Mouse (Mus musculus) neural tube, embryonic 15.5 days (tissue): Measurements from ENCODE around the gene Anxa5. TPM values are rescaled to one million over a fixed set of nuclear protein-coding genes. Genes with fewer than 3 reads are reported as not detected.

Experiments used
- ATAC-seq: fragments of 200-750 bp; cut with Nextera tagmentation; 2 replicates; pipeline ENCODE4 v1.8.0; 2017; ENCODE audit warnings: mild to moderate bottlenecking, moderate TSS enrichment, moderate library complexity; ENCODE audit not compliant: low FRiP score
- H3K27ac ChIP-seq: fragments of 300-500 bp; sonication (generic); replicated peaks from 2 replicates; pipeline ENCODE4 v1.5.1; 2015; ENCODE audit warnings: mild to moderate bottlenecking, inconsistent platforms
- H3K27me3 ChIP-seq: fragments of 300-500 bp; sonication (generic); replicated peaks from 2 replicates; pipeline ENCODE4 v1.6.1; 2015; ENCODE audit warnings: inconsistent platforms
- H3K36me3 ChIP-seq: fragments of 300-500 bp; sonication (generic); 2 replicates; pipeline ENCODE4 v1.6.1; 2015; ENCODE audit warnings: inconsistent platforms
- H3K4me1 ChIP-seq: fragments of 300-500 bp; sonication (generic); 2 replicates; pipeline ENCODE4 v1.6.1; 2015; ENCODE audit warnings: inconsistent platforms
- H3K4me2 ChIP-seq: fragments of 300-500 bp; sonication (generic); 2 replicates; pipeline ENCODE4 v1.6.1; 2015; ENCODE audit warnings: inconsistent platforms, mild to moderate bottlenecking, moderate library complexity
- H3K4me3 ChIP-seq: fragments of 300-500 bp; sonication (generic); replicated peaks from 2 replicates; pipeline ENCODE4 v1.5.1; 2015; ENCODE audit warnings: mild to moderate bottlenecking, inconsistent platforms
- H3K9ac ChIP-seq: fragments of 300-500 bp; sonication (generic); replicated peaks from 2 replicates; pipeline ENCODE4 v1.6.1; 2015; ENCODE audit warnings: mild to moderate bottlenecking, inconsistent platforms
- H3K9me3 ChIP-seq: fragments of 300-500 bp; sonication (generic); replicated peaks from 2 replicates; pipeline ENCODE4 v1.6.1; 2016; ENCODE audit warnings: inconsistent platforms
- WGBS: fragments of 180-500 bp; shearing (Covaris S2); methylation state at CpG from one replicate; pipeline ENCODE4 v1.1.7; 2015; ENCODE audit warnings: mixed read lengths; 5-methylcytosine and 5-hydroxymethylcytosine counted together
- microRNA-seq: library from miRNA; unstranded; fragments of <30 nt; microRNA quantifications from one replicate; pipeline ENCODE4, GENCODE M21; 2017
- polyA plus RNA-seq: library from polyadenylated mRNA; unstranded; fragments of >200 nt; fragmentation: Nextera tagmentation; extraction: Ambion mirVana; gene quantifications from 2 replicates; pipeline ENCODE4 v1.2.1, GENCODE M21; 2015

Gene Anxa5
- polyA plus RNA-seq, 1 experiment from 2014 or later: 111 TPM

DNA sequence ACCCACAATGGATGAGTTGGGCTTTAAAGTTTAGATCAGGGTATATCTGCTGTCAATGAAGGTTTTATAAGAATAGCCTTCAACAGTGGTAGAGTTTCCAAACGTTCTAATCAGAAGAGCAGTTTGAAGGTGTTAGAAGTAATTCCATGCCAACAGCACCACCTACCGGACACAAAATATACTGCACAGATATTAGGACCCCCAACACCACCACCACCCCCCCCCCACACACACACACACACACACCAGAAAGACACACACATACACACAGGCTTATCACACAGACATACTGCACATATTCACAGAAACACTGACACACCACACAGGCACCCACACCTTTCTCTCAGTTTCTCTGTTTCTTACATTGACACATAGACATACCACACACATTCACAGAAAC lies 33.3 kb downstream of the Anxa5 start:
- Histone ChIP-seq H3K27ac (no peak overlapping the region), H3K4me3 (no peak overlapping the region), H3K4me2 (no peak overlapping the region), H3K9me3 (no peaks in the 10 kb centered on the region), H3K27me3 (no peaks in the 10 kb centered on the region), H3K9ac (no peak overlapping the region), H3K36me3 (no peaks in the 10 kb centered on the region), H3K4me1 (no peaks in the 10 kb centered on the region)
- WGBS: 2% methylated on average over 2 of the region's 2 CpGs
- peak; percentile 80 for ATAC-seq

DNA sequence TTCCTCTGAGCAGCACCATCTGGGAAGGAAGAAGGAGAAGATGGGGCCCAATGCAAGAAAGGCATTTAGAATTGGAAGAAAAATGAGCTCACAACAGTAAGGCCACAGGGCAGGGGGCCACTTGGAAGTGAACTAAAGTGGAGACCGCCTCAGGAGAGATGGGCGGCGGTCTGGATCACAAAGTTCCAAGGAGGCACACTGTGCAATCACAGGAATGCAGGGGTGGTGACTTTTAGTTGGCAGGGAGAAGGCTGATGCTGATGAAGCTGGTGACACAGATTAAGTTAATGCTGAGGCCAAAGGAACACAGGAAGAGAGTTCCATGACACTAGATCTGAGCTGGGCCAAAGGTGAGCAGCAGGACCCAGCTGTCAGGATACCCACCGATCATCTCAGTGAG lies 35.4 kb downstream of the Anxa5 start:
- Histone ChIP-seq H3K4me2 (no peak overlapping the region), H3K9ac (no peak overlapping the region), H3K27me3 (no peaks in the 10 kb centered on the region), H3K27ac (no peak overlapping the region), H3K9me3 (no peaks in the 10 kb centered on the region), H3K4me1 (no peaks in the 10 kb centered on the region), H3K4me3 (no peak overlapping the region), H3K36me3 (no peaks in the 10 kb centered on the region)
- 83% methylated on average over 4 of the region's 4 CpGs for WGBS
- ATAC-seq: no peak

- ATAC-seq: no peak
- no peaks in the 10 kb centered on the region for H3K4me1 ChIP-seq
- H3K9ac ChIP-seq: no peak overlapping the region
- no peaks in the 10 kb centered on the region for H3K9me3 ChIP-seq
- no peak overlapping the region for H3K4me2 ChIP-seq
- no peaks in the 10 kb centered on the region for H3K27me3 ChIP-seq
- no peak overlapping the region for H3K27ac ChIP-seq
- no peaks in the 10 kb centered on the region for H3K36me3 ChIP-seq
- H3K4me3 ChIP-seq: no peak overlapping the region
- 91% methylated on average over 1 of the region's 1 CpGs for WGBS
Observed at GRCm38 (mm10) chr3:36430360-36430759, 45.3 kb downstream of the Anxa5 start.

GRCm38 (mm10) chr3:36427386-36427785 lies 48.3 kb downstream of the Anxa5 start:
- no peaks in the 10 kb centered on the region for H3K9me3 ChIP-seq
- ATAC-seq: no peak
- H3K4me3 ChIP-seq: no peak overlapping the region
- H3K27ac ChIP-seq: no peak overlapping the region
- no peaks in the 10 kb centered on the region for H3K27me3 ChIP-seq
- no peak overlapping the region for H3K9ac ChIP-seq
- no peaks in the 10 kb centered on the region for H3K4me1 ChIP-seq
- H3K4me2 ChIP-seq: no peak overlapping the region
- 94% methylated on average over 8 of the region's 8 CpGs for WGBS
- H3K36me3 ChIP-seq: no peaks in the 10 kb centered on the region

DNA sequence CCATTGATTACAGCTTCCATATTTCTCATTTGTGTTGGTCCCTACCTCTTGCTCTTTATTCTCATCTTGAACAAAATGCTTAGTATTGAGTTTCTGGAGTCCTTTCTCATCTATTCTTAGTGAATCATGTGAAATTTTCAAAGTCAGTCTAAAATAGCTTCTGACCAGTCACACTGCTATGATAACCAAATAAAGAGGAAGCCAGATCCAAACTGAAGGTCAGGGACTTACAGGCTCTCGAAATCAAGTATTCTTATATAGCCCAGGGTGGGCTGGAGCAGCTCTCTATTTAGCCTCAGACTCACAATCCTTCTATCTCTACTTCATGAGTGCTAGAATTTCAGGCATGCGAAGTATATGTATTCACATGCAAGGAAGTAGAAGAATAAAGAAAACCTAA lies 66.2 kb downstream of the Anxa5 start:
- Histone ChIP-seq H3K36me3 (no peaks in the 10 kb centered on the region), H3K27ac (no peak overlapping the region), H3K27me3 (no peaks in the 10 kb centered on the region), H3K9me3 (no peaks in the 10 kb centered on the region), H3K4me2 (no peak overlapping the region), H3K4me1 (no peaks in the 10 kb centered on the region), H3K4me3 (no peak overlapping the region), H3K9ac (no peak overlapping the region)
- ATAC-seq: no peak
- 90% methylated on average over 2 of the region's 2 CpGs for WGBS

- no peak overlapping the region for H3K4me3 ChIP-seq
- H3K27ac ChIP-seq: no peak overlapping the region
- no peak overlapping the region for H3K9ac ChIP-seq
- no peaks in the 10 kb centered on the region for H3K36me3 ChIP-seq
- no peaks in the 10 kb centered on the region for H3K9me3 ChIP-seq
- no peaks in the 10 kb centered on the region for H3K4me1 ChIP-seq
- no peaks in the 10 kb centered on the region for H3K27me3 ChIP-seq
- no peak for ATAC-seq
- H3K4me2 ChIP-seq: no peak overlapping the region
- 93% methylated on average over 5 of the region's 5 CpGs for WGBS
Observed at GRCm38 (mm10) chr3:36406967-36407366, 68.7 kb downstream of the Anxa5 start.

GRCm38 (mm10) chr3:36406340-36406739 lies 69.4 kb downstream of the Anxa5 start:
- H3K4me1 ChIP-seq: no peaks in the 10 kb centered on the region
- H3K27me3 ChIP-seq: no peaks in the 10 kb centered on the region
- H3K36me3 ChIP-seq: no peaks in the 10 kb centered on the region
- no peak for ATAC-seq
- no peak overlapping the region for H3K27ac ChIP-seq
- no peak overlapping the region for H3K4me3 ChIP-seq
- H3K9ac ChIP-seq: no peak overlapping the region
- no peak overlapping the region for H3K4me2 ChIP-seq
- 62% methylated on average over 2 of the region's 2 CpGs for WGBS
- H3K9me3 ChIP-seq: no peaks in the 10 kb centered on the region

GRCm38 (mm10) chr3:36401900-36402299 lies 73.8 kb downstream of the Anxa5 start:
- 72% methylated on average over 2 of the region's 2 CpGs for WGBS
- H3K27ac ChIP-seq: no peak overlapping the region
- ATAC-seq: no peak
- H3K4me3 ChIP-seq: no peak overlapping the region
- H3K9me3 ChIP-seq: no peaks in the 10 kb centered on the region
- no peak overlapping the region for H3K9ac ChIP-seq
- H3K27me3 ChIP-seq: no peaks in the 10 kb centered on the region
- H3K4me2 ChIP-seq: no peak overlapping the region
- H3K4me1 ChIP-seq: no peaks in the 10 kb centered on the region
- H3K36me3 ChIP-seq: no peaks in the 10 kb centered on the region

GRCm38 (mm10) chr3:36400657-36401056 lies 75.0 kb downstream of the Anxa5 start:
- Histone ChIP-seq H3K9me3 (no peaks in the 10 kb centered on the region), H3K27ac (0 out of 2 replicates have a peak overlapping the region, but pooled peaks have one; percentile 51), H3K4me1 (no peaks in the 10 kb centered on the region), H3K27me3 (no peaks in the 10 kb centered on the region), H3K36me3 (no peaks in the 10 kb centered on the region), H3K4me2 (no peak overlapping the region), H3K4me3 (no peak overlapping the region), H3K9ac (no peak overlapping the region)
- 74% methylated on average over 10 of the region's 10 CpGs for WGBS
- peak; percentile 31; the same call in 1 of the 2 replicates for ATAC-seq

Small RNA genes lying within 50 kb of the gene (microRNA-seq; reads per million reads assigned to microRNA genes)
- not detected for gene Mir7009

Other genes with a start within 250 kb of the Anxa5 start
- 0.41 and 0.56 TPM in 2 replicates for gene 1810062G17Rik, start within 50 bp of the Anxa5 start, polyA plus RNA-seq
- gene Gm11549, start 45.9 kb upstream of the Anxa5 start, polyA plus RNA-seq: 1.0 and 1.2 TPM in 2 replicates
- gene Exosc9, start 76.7 kb upstream of the Anxa5 start, polyA plus RNA-seq: 74.0 and 78.9 TPM in 2 replicates
- gene Ccna2, start 96.3 kb upstream of the Anxa5 start, polyA plus RNA-seq: 21.2 and 50.7 TPM in 2 replicates
- gene Bbs7, start 137.6 kb upstream of the Anxa5 start, polyA plus RNA-seq: 23.3 and 23.6 TPM in 2 replicates
- gene Trpc3, start 214.3 kb upstream of the Anxa5 start, polyA plus RNA-seq: 16.6 and 23.9 TPM in 2 replicates